Mouse (Mus musculus) bone marrow macrophage, adult 2 months (primary cell): Measurements from ENCODE around the gene Set. TPM values are rescaled to one million over a fixed set of nuclear protein-coding genes. Genes with fewer than 3 reads are reported as not detected.

Experiments
- H3K27ac ChIP-seq: 2 replicates; pipeline ENCODE4 v1.5.1; 2012; ENCODE audit warnings: low read depth, low read length; ENCODE audit not compliant: insufficient read depth
- H3K4me1 ChIP-seq: 2 replicates; pipeline ENCODE4 v1.6.1; 2012; ENCODE audit warnings: low read length; ENCODE audit not compliant: control insufficient read depth, insufficient read depth
- H3K4me3 ChIP-seq: 2 replicates; pipeline ENCODE4 v1.5.1; 2012; ENCODE audit warnings: mild to moderate bottlenecking, low read length, moderate library complexity; ENCODE audit not compliant: insufficient read depth
- CTCF ChIP-seq: IDR thresholded peaks from 2 replicates; pipeline ENCODE4 v1.5.1; 2012; ENCODE audit warnings: low read depth, mild to moderate bottlenecking, low read length, moderate library complexity
- POLR2A ChIP-seq: IDR thresholded peaks from 2 replicates; pipeline ENCODE4 v1.6.1; 2012; ENCODE audit warnings: mild to moderate bottlenecking, low read depth, low read length, borderline replicate concordance
- polyA plus RNA-seq: library from polyadenylated mRNA; stranded (reverse); fragments of >200 nt; gene quantifications from 2 replicates; pipeline ENCODE4 v1.2.4, GENCODE M21; 2012; ENCODE audit not compliant: missing spikeins, insufficient read depth, insufficient read length

Set gene
- polyA plus RNA-seq, 1 experiment = 173 TPM

GRCm38 (mm10) chr2:30067962-30068361 is 10.8 kb downstream of the Set start:
- Histone ChIP-seq H3K4me1 (peaks cover 11% of the 10 kb centered on the region), H3K4me3 (peak overlapping the region; percentile 98), H3K27ac (peak overlapping the region; percentile 33)
- TF ChIP-seq POLR2A = no peak

GRCm38 (mm10) chr2:30072875-30073274 is 15.7 kb downstream of the Set start:
- H3K4me3 ChIP-seq = no peak overlapping the region
- no peak overlapping the region for H3K27ac ChIP-seq
- peaks cover 8% of the 10 kb centered on the region for H3K4me1 ChIP-seq
- TF ChIP-seq CTCF (no peak), POLR2A (no peak)

GRCm38 (mm10) chr2:30073285-30073684 is 16.1 kb downstream of the Set start:
- no peak for TF ChIP-seq POLR2A
- TF ChIP-seq CTCF = no peak
- H3K4me1 ChIP-seq = peaks cover 7% of the 10 kb centered on the region
- H3K4me3 ChIP-seq = no peak overlapping the region
- H3K27ac ChIP-seq = no peak overlapping the region

- TF ChIP-seq CTCF (no peak), POLR2A (no peak)
Measured at GRCm38 (mm10) chr2:30075625-30076024, 18.4 kb downstream of the Set start.

GRCm38 (mm10) chr2:30076439-30076838 is 19.3 kb downstream of the Set start:
- TF ChIP-seq CTCF (no peak), POLR2A (no peak)
- Histone ChIP-seq H3K4me1 (0 out of 2 replicates have a peak, but pooled peaks cover 3% of the 10 kb centered on the region), H3K4me3 (no peak overlapping the region), H3K27ac (no peak overlapping the region)

More at GRCm38 (mm10) chr2:30075625-30076024, 18.4 kb downstream of the Set start:
- no peak overlapping the region for H3K27ac ChIP-seq
- 0 out of 2 replicates have a peak, but pooled peaks cover 3% of the 10 kb centered on the region for H3K4me1 ChIP-seq
- H3K4me3 ChIP-seq = no peak overlapping the region

GRCm38 (mm10) chr2:30076959-30077358 is 19.8 kb downstream of the Set start:
- Histone ChIP-seq H3K27ac (peak overlapping the region; percentile 15; the same call in 1 of the 2 replicates), H3K4me3 (0 out of 2 replicates have a peak overlapping the region, but pooled peaks have one; percentile 2)

GRCm38 (mm10) chr2:30077502-30078348 is 20.5 kb downstream of the Set start, which contains the start of gene Pkn3:
Pkn3 (plus strand) TSS chr2:30077684.
- Histone ChIP-seq H3K4me1 (0 out of 2 replicates have a peak, but pooled peaks cover 3% of the 10 kb centered on the region), H3K27ac (peak within 1 kb of the TSS; percentile 48)

More at GRCm38 (mm10) chr2:30076959-30077358, 19.8 kb downstream of the Set start:
- TF ChIP-seq POLR2A = no peak
- no peak for TF ChIP-seq CTCF
- H3K4me1 ChIP-seq = 0 out of 2 replicates have a peak, but pooled peaks cover 3% of the 10 kb centered on the region

GRCm38 (mm10) chr2:30078349-30078712 is 21.2 kb downstream of the Set start:
- 0 out of 2 replicates have a peak, but pooled peaks cover 3% of the 10 kb centered on the region for H3K4me1 ChIP-seq
- H3K27ac ChIP-seq = no peak overlapping the region
- H3K4me3 ChIP-seq = peak overlapping the region; percentile 27; the same call in 1 of the 2 replicates
- no peak for TF ChIP-seq CTCF

More at GRCm38 (mm10) chr2:30077502-30078348, 20.5 kb downstream of the Set start, which contains the start of gene Pkn3:
- H3K4me3 ChIP-seq = peak within 1 kb of the TSS; percentile 64
- TF ChIP-seq CTCF (peak; percentile 92), POLR2A (no peak)

GRCm38 (mm10) chr2:30078760-30079159 is 21.6 kb downstream of the Set start:
- H3K4me3 ChIP-seq = no peak overlapping the region
- no peak overlapping the region for H3K27ac ChIP-seq
- peaks cover 7% of the 10 kb centered on the region; the same call in 1 of the 2 replicates for H3K4me1 ChIP-seq
- no peak for TF ChIP-seq POLR2A
- no peak for TF ChIP-seq CTCF
